In the genomic region with DNA sequence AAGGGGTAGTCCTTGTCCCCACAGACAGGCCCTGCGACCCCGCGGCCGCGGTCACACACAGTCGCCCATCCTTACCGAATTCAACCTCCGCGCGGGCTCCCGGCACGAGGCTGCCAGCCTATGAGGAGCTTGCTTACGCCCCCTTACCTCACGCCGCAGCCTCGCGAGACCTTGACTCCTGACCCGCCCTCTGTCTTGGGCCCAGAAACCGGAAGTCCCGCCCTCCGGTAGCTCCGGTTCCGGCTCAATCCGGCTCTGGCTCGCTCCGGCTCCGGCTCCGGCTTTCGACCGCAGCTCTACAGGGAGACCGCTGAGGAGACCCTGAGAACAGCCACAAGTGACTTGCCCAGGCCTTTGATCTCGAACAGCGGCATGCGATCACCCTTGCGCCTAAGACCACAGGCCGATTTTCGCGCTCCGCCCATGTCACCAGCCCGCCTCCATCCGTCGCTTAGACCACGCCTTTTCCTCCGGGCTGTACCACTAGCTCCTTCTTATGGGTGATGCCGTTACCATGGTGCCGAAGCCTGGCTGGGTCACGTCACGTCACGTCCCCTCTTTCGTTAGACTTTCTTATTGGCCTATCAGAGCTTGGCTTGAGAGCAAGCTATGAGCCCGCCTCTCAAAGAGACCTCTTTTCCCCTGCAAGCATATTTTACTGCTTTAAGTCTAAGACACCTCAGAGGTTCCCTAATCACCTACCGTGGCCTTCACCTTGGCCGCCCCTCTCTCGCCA, we compare ENCODE assay signal across 8 mouse cellular contexts. TPM values are rescaled to one million over a fixed set of nuclear protein-coding genes. Genes with fewer than 3 reads are reported as not detected.
A peak's percentile ranks its signal among the peaks of the same experiment; 100 is the strongest.
DNase-seq lines count a peak whose midpoint lies in the region; ATAC-seq and TF ChIP-seq lines count a peak whose summit lies in the region.

Gene Siah1b, minus strand, starts transcription at position 454 of the 736 bp plus-strand sequence.

- ATAC-seq in heart, embryonic 11.5 days (replicated peaks; ENCODE audit: insufficient number of reproducible peaks, low FRiP score, low TSS enrichment), result peak; percentile 98
- peak; percentile 98 for ATAC-seq in kidney, embryonic 16.5 days (ENCODE audit: low FRiP score, low TSS enrichment)

- peak within 1 kb of the TSS; percentile 57 for H3K4me3 ChIP-seq in C2C12 (ENCODE audit: insufficient read depth, poor library complexity, severe bottlenecking)
- H3K4me3 ChIP-seq in erythroblast, embryonic 14.5 days (replicated peaks), result peak within 1 kb of the TSS; percentile 86
- peak within 1 kb of the TSS; percentile 58 for H3K4me3 ChIP-seq in heart, embryonic 11.5 days (ENCODE audit: low read depth, low read length)
- peak within 1 kb of the TSS; percentile 64 for H3K4me3 ChIP-seq in kidney, embryonic 16.5 days (ENCODE audit: low read length)
- peak within 1 kb of the TSS; percentile 92 for H3K4me3 ChIP-seq in liver, adult 2 months (ENCODE audit: insufficient read depth, low read depth, low read length)
- H3K4me3 ChIP-seq in myocyte, result peak within 1 kb of the TSS; percentile 45

- TF ChIP-seq POLR2A in brain, embryonic 14.5 days (IDR thresholded peaks at IDR 0.05; ENCODE audit: borderline replicate concordance, extremely low read depth, insufficient read depth, insufficient read length, poor library complexity, severe bottlenecking), result no peak
- no peak for TF ChIP-seq POLR2A in liver, adult 2 months (IDR thresholded peaks at IDR 0.05; ENCODE audit: extremely low read depth, insufficient read depth, low read length)
- TF ChIP-seq POLR2A in myocyte (IDR thresholded peaks at IDR 0.05; ENCODE audit: insufficient read length, low read depth), result peak; percentile 44

- H3K36me3 ChIP-seq in C2C12 (ENCODE audit: control insufficient read depth, insufficient read depth), result peaks cover 12% of the 10 kb centered on the region
- H3K36me3 ChIP-seq in erythroblast, embryonic 14.5 days (ENCODE audit: control insufficient read depth), result peaks cover 37% of the 10 kb centered on the region
- no peaks in the 10 kb centered on the region for H3K36me3 ChIP-seq in heart, embryonic 11.5 days (ENCODE audit: control insufficient read depth, insufficient read depth, low read length)
- 0 out of 2 replicates have a peak, but pooled peaks cover 3% of the 10 kb centered on the region for H3K36me3 ChIP-seq in kidney, embryonic 16.5 days (ENCODE audit: insufficient read depth, low read length)
- no peaks in the 10 kb centered on the region; the same call in 1 of the 2 replicates for H3K36me3 ChIP-seq in liver, adult 2 months (ENCODE audit: control insufficient read depth, insufficient read depth, low read length)
- H3K36me3 ChIP-seq in myocyte (ENCODE audit: control insufficient read depth, insufficient read depth), result peaks cover 1% of the 10 kb centered on the region
- H3K36me3 ChIP-seq in splenic B cell, adult 2 months (ENCODE audit: control insufficient read depth, insufficient read depth, low read length, poor library complexity, severe bottlenecking), result no peaks in the 10 kb centered on the region

- peak; percentile 99 for DNase-seq in brain, embryonic 14.5 days (ENCODE audit: low read depth)
- DNase-seq in liver, adult 2 months (ENCODE audit: extremely low read depth, low read depth, low spot score), result peak; percentile 91
- peak; percentile 96 for DNase-seq in splenic B cell, adult 2 months (ENCODE audit: low read depth, low spot score)

- H3K79me3 ChIP-seq in C2C12 (ENCODE audit: low read depth), result peaks cover 24% of the 10 kb centered on the region

- peak within 1 kb of the TSS; percentile 91 for H3ac ChIP-seq in C2C12 (ENCODE audit: control insufficient read depth, insufficient read length, low read depth)
- H3ac ChIP-seq in myocyte (ENCODE audit: control insufficient read depth, insufficient read length), result peak within 1 kb of the TSS; percentile 38

- peak within 1 kb of the TSS; percentile 79 for H3K27ac ChIP-seq in heart, embryonic 11.5 days (ENCODE audit: low read depth, low read length)
- peak within 1 kb of the TSS; percentile 86 for H3K27ac ChIP-seq in kidney, embryonic 16.5 days (ENCODE audit: low read length)
- H3K27ac ChIP-seq in liver, adult 2 months (replicated peaks; ENCODE audit: insufficient read depth, low read depth, low read length), result peak within 1 kb of the TSS; percentile 98

- WGBS in heart, embryonic 11.5 days (ENCODE audit: insufficient replicate concordance), result 12% methylated on average over 54 of the region's 54 CpGs
- WGBS in kidney, embryonic 16.5 days, result 24% methylated on average over 46 of the region's 54 CpGs
- WGBS in liver, adult 2 months, result under 1% methylated on average over 50 of the region's 54 CpGs

- peak within 1 kb of the TSS; percentile 81 for H3K9ac ChIP-seq in heart, embryonic 11.5 days (ENCODE audit: low read depth, low read length)
- H3K9ac ChIP-seq in kidney, embryonic 16.5 days (replicated peaks; ENCODE audit: low read length), result peak within 1 kb of the TSS; percentile 71
- peak within 1 kb of the TSS; percentile 89 for H3K9ac ChIP-seq in liver, adult 2 months (ENCODE audit: low read depth, low read length)

- H3K9me3 ChIP-seq in erythroblast, embryonic 14.5 days (ENCODE audit: control insufficient read depth, low read length), result peaks cover 7% of the 10 kb centered on the region
- no peaks in the 10 kb centered on the region for H3K9me3 ChIP-seq in heart, embryonic 11.5 days (replicated peaks; ENCODE audit: control insufficient read depth, low read length)
- H3K9me3 ChIP-seq in kidney, embryonic 16.5 days (ENCODE audit: low read length), result no peaks in the 10 kb centered on the region

- peaks cover 18% of the 10 kb centered on the region for H3K4me1 ChIP-seq in erythroblast, embryonic 14.5 days (ENCODE audit: control insufficient read depth)
- H3K4me1 ChIP-seq in heart, embryonic 11.5 days (ENCODE audit: control insufficient read depth, insufficient read depth, low read length), result no peaks in the 10 kb centered on the region
- H3K4me1 ChIP-seq in kidney, embryonic 16.5 days (ENCODE audit: insufficient read depth, low read length), result peaks cover 4% of the 10 kb centered on the region; the same call in 1 of the 2 replicates
- H3K4me1 ChIP-seq in liver, adult 2 months (ENCODE audit: control insufficient read depth, insufficient read depth, low read length), result no peaks in the 10 kb centered on the region; the same call in 1 of the 2 replicates

- peaks cover 37% of the 10 kb centered on the region for H3K79me2 ChIP-seq in C2C12 (ENCODE audit: control insufficient read depth, insufficient read depth)
- H3K79me2 ChIP-seq in liver, adult 2 months (ENCODE audit: control insufficient read depth, insufficient read depth, low read length), result no peaks in the 10 kb centered on the region; the same call in 1 of the 2 replicates
- peaks cover 9% of the 10 kb centered on the region for H3K79me2 ChIP-seq in myocyte (ENCODE audit: control insufficient read depth, insufficient read depth)

- H3K4me2 ChIP-seq in heart, embryonic 11.5 days, result peak within 1 kb of the TSS; percentile 73
- H3K4me2 ChIP-seq in kidney, embryonic 16.5 days (replicated peaks; ENCODE audit: low read depth, low read length), result peak within 1 kb of the TSS; percentile 66
- peak within 1 kb of the TSS; percentile 69 for H3K4me2 ChIP-seq in myocyte (ENCODE audit: low read depth)

- no peak for TF ChIP-seq CTCF in C2C12 (IDR thresholded peaks at IDR 0.05; ENCODE audit: control insufficient read depth, insufficient read depth, insufficient read length)
- no peak for TF ChIP-seq CTCF in brain, embryonic 14.5 days (IDR thresholded peaks at IDR 0.05; ENCODE audit: borderline replicate concordance, extremely low read depth, insufficient read depth, insufficient read length)
- no peak for TF ChIP-seq CTCF in liver, adult 2 months (IDR thresholded peaks at IDR 0.05; ENCODE audit: low read depth, low read length)

- no peaks in the 10 kb centered on the region for H3K27me3 ChIP-seq in C2C12 (ENCODE audit: control insufficient read depth, insufficient read depth, insufficient read length)
- no peaks in the 10 kb centered on the region for H3K27me3 ChIP-seq in erythroblast, embryonic 14.5 days (ENCODE audit: control insufficient read depth)
- no peaks in the 10 kb centered on the region for H3K27me3 ChIP-seq in heart, embryonic 11.5 days (ENCODE audit: control insufficient read depth, insufficient read depth, low read length)
- H3K27me3 ChIP-seq in kidney, embryonic 16.5 days (ENCODE audit: insufficient read depth, low read length), result peaks cover 4% of the 10 kb centered on the region; the same call in 1 of the 2 replicates
- H3K27me3 ChIP-seq in liver, adult 2 months (ENCODE audit: control insufficient read depth, insufficient read depth, low read length), result no peaks in the 10 kb centered on the region
- H3K27me3 ChIP-seq in myocyte (ENCODE audit: control insufficient read depth, insufficient read depth, insufficient read length), result no peaks in the 10 kb centered on the region
- no peaks in the 10 kb centered on the region for H3K27me3 ChIP-seq in splenic B cell, adult 2 months (ENCODE audit: control insufficient read depth, insufficient read depth, low read length, poor library complexity, severe bottlenecking)

TF ChIP-seq in C2C12, 6 proteins besides CTCF, POLR2A, EP300 and RAD21:
- TF ChIP-seq USF1 (IDR thresholded peaks at IDR 0.05; ENCODE audit: low read depth) (no peak), MYOD1 (IDR thresholded peaks at IDR 0.05; ENCODE audit: control insufficient read depth, insufficient read length, low read depth) (no peak), MAX (IDR thresholded peaks at IDR 0.05) (peak; percentile 57), FOSL1 (IDR thresholded peaks at IDR 0.05; ENCODE audit: insufficient read depth, low read length, poor library complexity, severe bottlenecking) (no peak), CEBPB (IDR thresholded peaks at IDR 0.05; ENCODE audit: low read depth) (no peak), MYOG (IDR thresholded peaks at IDR 0.05; ENCODE audit: control insufficient read depth, extremely low read depth, insufficient read length) (no peak)
TF ChIP-seq in C2C12: peak in this region for 1.

TF ChIP-seq in myocyte, 11 proteins besides CTCF, POLR2A, EP300 and RAD21 (continues in another document):
- no peak for TF ChIP-seq USF1 (IDR thresholded peaks at IDR 0.05; ENCODE audit: low read depth)
- TF ChIP-seq TCF12 (IDR thresholded peaks at IDR 0.05; ENCODE audit: insufficient read depth, poor library complexity, severe bottlenecking), result no peak
- TF ChIP-seq MAX (IDR thresholded peaks at IDR 0.05; ENCODE audit: low read depth), result no peak
- TF ChIP-seq MYOD1 (IDR thresholded peaks at IDR 0.05; ENCODE audit: control insufficient read depth in 1 of 3, insufficient read length in 2 of 3, low read depth in 2 of 3), result no peak
- no peak for TF ChIP-seq TCF3 (IDR thresholded peaks at IDR 0.05; ENCODE audit: insufficient read length, low read depth)
- TF ChIP-seq SRF (IDR thresholded peaks at IDR 0.05; ENCODE audit: control insufficient read depth, insufficient read length, low read depth), result no peak

RNA-seq across cellular contexts. Expression of gene Siah1b, which starts in this region (rescaled TPM):
- 16.3 TPM for polyA plus RNA-seq in C2C12 (2012; fragmentation: generic; extraction: Trizol)
- polyA plus RNA-seq in brain, embryonic 14.5 days (2012; rRNA removed), result 21.5 and 28.2 TPM in 2 replicates
- 1.5 and 1.9 TPM in 2 replicates for polyA plus RNA-seq in erythroblast, embryonic 14.5 days (2012)
- polyA plus RNA-seq in heart, embryonic 11.5 days (2014; fragmentation: Nextera tagmentation; extraction: Ambion mirVana), result 19.5 and 20.9 TPM in 2 replicates
- polyA plus RNA-seq in kidney, embryonic 16.5 days (2015; fragmentation: Nextera tagmentation; extraction: Ambion mirVana), result 27.8 and 31.8 TPM in 2 replicates
- 0.83 and 1.3 TPM in 2 replicates for total RNA-seq in liver, adult 2 months (2014; rRNA removed)
- polyA plus RNA-seq in liver, adult 2 months (2012; rRNA removed), result 2.0 and 2.2 TPM in 2 replicates
- 5.9 TPM for polyA plus RNA-seq in myocyte (2012; fragmentation: generic; extraction: Trizol)

Comparison
In these comparisons a context has a peak if more than half of its experiments do, and no peak if none do; other contexts are left out.
1. Peak in every context shown above with its lines: DNase-seq, ATAC-seq, H3K4me3 ChIP-seq and H3K27ac ChIP-seq.